Mouse (Mus musculus): ENCODE results near the gene Rergl. TPM values are rescaled to one million over a fixed set of nuclear protein-coding genes. Genes with fewer than 3 reads are reported as not detected.

The Rergl gene
- polyA plus RNA-seq (2012; rRNA removed) = 0.11 and 0.30 TPM in 2 replicates

DNA sequence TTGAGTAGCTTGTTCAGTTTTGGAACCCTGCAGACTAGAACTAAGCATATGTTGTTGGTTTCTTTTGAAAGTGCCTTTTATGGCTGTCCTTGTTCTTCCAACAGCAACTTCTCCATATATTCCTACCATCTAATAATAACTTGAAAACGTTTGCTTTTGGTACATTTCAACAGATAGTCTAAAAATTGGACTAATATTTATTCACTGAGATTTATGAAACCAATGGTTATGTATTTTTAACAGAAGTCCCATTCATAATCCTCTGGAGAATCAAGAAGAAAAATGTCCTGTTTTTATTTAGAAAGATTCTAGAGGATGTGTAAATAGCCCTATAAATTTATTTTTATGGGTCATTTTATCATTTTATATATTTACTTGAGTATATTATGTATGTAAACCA is at the start of gene Rergl:
Rergl (minus strand) TSS at position 101 of the 400 bp plus-strand sequence.
- no peaks in the 10 kb centered on the region for H3K36me3 ChIP-seq (ENCODE audit: control insufficient read depth, insufficient read depth, low read length)
- no peak within 1 kb of the TSS for H3K27ac ChIP-seq (ENCODE audit: control insufficient read depth, insufficient read depth, low read depth, low read length)
- TF ChIP-seq POLR2A (IDR thresholded peaks at IDR 0.05; ENCODE audit: control insufficient read depth, low read depth, low read length) (no peak), CTCF (IDR thresholded peaks at IDR 0.05; ENCODE audit: control insufficient read depth, insufficient read depth, insufficient replicate concordance, low read depth, low read length) (no peak)
- no peaks in the 10 kb centered on the region for H3K4me1 ChIP-seq (ENCODE audit: control insufficient read depth, insufficient read depth, low read length)
- H3K27me3 ChIP-seq (ENCODE audit: control insufficient read depth, insufficient read depth, low read length) = no peaks in the 10 kb centered on the region
- H3K4me3 ChIP-seq (ENCODE audit: control insufficient read depth, low read depth, low read length) = no peak within 1 kb of the TSS

DNA sequence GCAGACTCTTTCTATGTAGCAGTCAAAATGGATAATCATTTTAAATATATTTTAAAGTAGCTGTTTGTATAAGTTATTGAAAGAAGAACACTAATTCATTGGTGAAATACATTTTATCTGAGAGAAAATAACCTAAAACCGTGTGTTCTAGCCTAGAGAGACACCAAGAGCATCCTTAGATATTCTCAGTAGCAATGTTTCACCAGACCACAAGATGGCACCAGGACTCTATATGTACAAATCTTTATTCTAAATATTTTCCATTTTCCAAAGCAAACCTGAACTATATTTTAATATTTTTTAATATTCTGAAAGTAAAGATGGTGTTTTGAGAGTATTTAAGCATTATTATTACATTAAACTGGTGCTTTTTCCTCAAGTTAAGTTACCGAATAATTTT is 36.7 kb upstream of the Rergl start:
- TF ChIP-seq CTCF (IDR thresholded peaks at IDR 0.05; ENCODE audit: control insufficient read depth, insufficient read depth, insufficient replicate concordance, low read depth, low read length) (no peak), POLR2A (IDR thresholded peaks at IDR 0.05; ENCODE audit: control insufficient read depth, low read depth, low read length) (no peak)
- no peak overlapping the region for H3K27ac ChIP-seq (ENCODE audit: control insufficient read depth, insufficient read depth, low read depth, low read length)
- H3K4me3 ChIP-seq (ENCODE audit: control insufficient read depth, low read depth, low read length) = no peak overlapping the region
- no peaks in the 10 kb centered on the region for H3K4me1 ChIP-seq (ENCODE audit: control insufficient read depth, insufficient read depth, low read length)
- no peaks in the 10 kb centered on the region for H3K36me3 ChIP-seq (ENCODE audit: control insufficient read depth, insufficient read depth, low read length)
- H3K27me3 ChIP-seq (ENCODE audit: control insufficient read depth, insufficient read depth, low read length) = no peaks in the 10 kb centered on the region

GRCm38 (mm10) chr6:139525406-139525805 is 23.6 kb upstream of the Rergl start:
- Histone ChIP-seq H3K27me3 (ENCODE audit: control insufficient read depth, insufficient read depth, low read length) (no peaks in the 10 kb centered on the region), H3K36me3 (ENCODE audit: control insufficient read depth, insufficient read depth, low read length) (no peaks in the 10 kb centered on the region), H3K27ac (ENCODE audit: control insufficient read depth, insufficient read depth, low read depth, low read length) (no peak overlapping the region), H3K4me3 (ENCODE audit: control insufficient read depth, low read depth, low read length) (no peak overlapping the region), H3K4me1 (ENCODE audit: control insufficient read depth, insufficient read depth, low read length) (no peaks in the 10 kb centered on the region)
- TF ChIP-seq POLR2A (IDR thresholded peaks at IDR 0.05; ENCODE audit: control insufficient read depth, low read depth, low read length) (no peak), CTCF (IDR thresholded peaks at IDR 0.05; ENCODE audit: control insufficient read depth, insufficient read depth, insufficient replicate concordance, low read depth, low read length) (no peak)

DNA sequence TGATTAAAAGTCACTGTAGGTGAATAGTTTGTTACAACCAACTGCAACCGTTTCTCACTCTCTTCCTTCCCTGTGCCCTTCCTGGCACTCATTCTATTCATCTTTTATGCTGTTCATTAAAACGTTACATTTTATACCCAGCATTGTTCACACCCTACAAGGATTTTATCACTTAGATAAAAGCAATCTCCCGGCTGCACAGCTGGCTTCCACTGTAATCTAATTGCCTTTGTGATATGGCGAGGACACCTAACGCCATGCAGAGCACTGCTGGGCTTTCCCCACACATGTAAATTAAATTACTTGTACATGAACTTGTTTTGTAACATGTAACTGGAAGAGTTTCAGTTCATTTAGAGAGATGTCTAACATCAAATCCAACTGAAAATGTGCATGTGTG is 22.5 kb upstream of the Rergl start:
- Histone ChIP-seq H3K27me3 (ENCODE audit: control insufficient read depth, insufficient read depth, low read length) (no peaks in the 10 kb centered on the region), H3K4me1 (ENCODE audit: control insufficient read depth, insufficient read depth, low read length) (no peaks in the 10 kb centered on the region), H3K27ac (ENCODE audit: control insufficient read depth, insufficient read depth, low read depth, low read length) (no peak overlapping the region), H3K36me3 (ENCODE audit: control insufficient read depth, insufficient read depth, low read length) (no peaks in the 10 kb centered on the region), H3K4me3 (ENCODE audit: control insufficient read depth, low read depth, low read length) (no peak overlapping the region)
- TF ChIP-seq CTCF (IDR thresholded peaks at IDR 0.05; ENCODE audit: control insufficient read depth, insufficient read depth, insufficient replicate concordance, low read depth, low read length) = no peak
- no peak for TF ChIP-seq POLR2A (IDR thresholded peaks at IDR 0.05; ENCODE audit: control insufficient read depth, low read depth, low read length)

GRCm38 (mm10) chr6:139514938-139515510 is 13.2 kb upstream of the Rergl start:
- Histone ChIP-seq H3K36me3 (ENCODE audit: control insufficient read depth, insufficient read depth, low read length) (no peaks in the 10 kb centered on the region), H3K4me3 (ENCODE audit: control insufficient read depth, low read depth, low read length) (no peak overlapping the region), H3K27ac (ENCODE audit: control insufficient read depth, insufficient read depth, low read depth, low read length) (no peak overlapping the region), H3K4me1 (ENCODE audit: control insufficient read depth, insufficient read depth, low read length) (no peaks in the 10 kb centered on the region), H3K27me3 (ENCODE audit: control insufficient read depth, insufficient read depth, low read length) (no peaks in the 10 kb centered on the region)
- TF ChIP-seq CTCF (IDR thresholded peaks at IDR 0.05; ENCODE audit: control insufficient read depth, insufficient read depth, insufficient replicate concordance, low read depth, low read length) (no peak), POLR2A (IDR thresholded peaks at IDR 0.05; ENCODE audit: control insufficient read depth, low read depth, low read length) (no peak)

DNA sequence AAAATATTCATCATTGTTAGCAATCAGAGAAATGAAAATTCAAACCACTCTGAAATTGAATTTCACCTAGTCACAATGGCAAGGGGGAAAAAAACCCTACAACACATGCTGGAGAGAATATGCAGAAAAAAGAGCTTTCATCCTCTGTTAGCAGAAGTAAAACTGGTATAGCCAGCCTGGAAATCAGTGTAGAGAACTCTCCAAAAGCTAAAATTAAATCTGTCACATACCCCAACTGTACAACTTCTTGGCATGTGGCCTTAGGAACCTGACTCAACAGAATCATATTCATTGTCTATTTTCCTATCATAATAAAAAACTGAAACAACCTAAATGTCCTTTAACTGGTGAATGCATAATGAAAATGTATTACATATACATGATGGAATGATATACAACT is 22.0 kb downstream of the Rergl start:
- Histone ChIP-seq H3K27ac (ENCODE audit: control insufficient read depth, insufficient read depth, low read depth, low read length) (no peak overlapping the region), H3K4me1 (ENCODE audit: control insufficient read depth, insufficient read depth, low read length) (no peaks in the 10 kb centered on the region)

DNA sequence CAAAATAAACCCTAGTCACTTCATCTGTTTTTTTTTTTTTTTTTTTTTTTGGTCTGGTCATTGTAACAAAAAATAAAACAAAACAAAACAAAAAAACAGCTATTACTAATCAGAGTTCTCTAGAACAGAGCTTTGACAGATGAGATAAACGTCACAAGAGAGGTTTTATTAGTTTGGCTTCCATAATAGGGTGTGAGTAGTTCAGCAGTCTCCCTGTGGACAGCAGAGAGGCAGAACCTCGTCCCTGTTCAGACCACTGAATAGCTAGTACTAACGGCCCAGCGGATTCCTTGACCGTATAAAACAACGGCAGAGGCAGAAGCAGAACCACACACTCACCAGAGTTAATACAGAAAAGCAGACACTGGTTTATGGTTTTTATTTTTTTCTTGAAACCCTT is 36.8 kb downstream of the Rergl start:
- H3K4me1 ChIP-seq (ENCODE audit: control insufficient read depth, insufficient read depth, low read length) = no peaks in the 10 kb centered on the region
- no peaks in the 10 kb centered on the region for H3K36me3 ChIP-seq (ENCODE audit: control insufficient read depth, insufficient read depth, low read length)
- H3K27ac ChIP-seq (ENCODE audit: control insufficient read depth, insufficient read depth, low read depth, low read length) = no peak overlapping the region
- TF ChIP-seq POLR2A (IDR thresholded peaks at IDR 0.05; ENCODE audit: control insufficient read depth, low read depth, low read length) = no peak
- H3K27me3 ChIP-seq (ENCODE audit: control insufficient read depth, insufficient read depth, low read length) = no peaks in the 10 kb centered on the region
- no peak overlapping the region for H3K4me3 ChIP-seq (ENCODE audit: control insufficient read depth, low read depth, low read length)

More for the DNA sequence above, 22.0 kb downstream of the Rergl start:
- Histone ChIP-seq H3K27me3 (ENCODE audit: control insufficient read depth, insufficient read depth, low read length) (no peaks in the 10 kb centered on the region), H3K36me3 (ENCODE audit: control insufficient read depth, insufficient read depth, low read length) (no peaks in the 10 kb centered on the region), H3K4me3 (ENCODE audit: control insufficient read depth, low read depth, low read length) (no peak overlapping the region)
- no peak for TF ChIP-seq CTCF (IDR thresholded peaks at IDR 0.05; ENCODE audit: control insufficient read depth, insufficient read depth, insufficient replicate concordance, low read depth, low read length)
- no peak for TF ChIP-seq POLR2A (IDR thresholded peaks at IDR 0.05; ENCODE audit: control insufficient read depth, low read depth, low read length)

GRCm38 (mm10) chr6:139464292-139464691 is 37.5 kb downstream of the Rergl start:
- Histone ChIP-seq H3K27ac (ENCODE audit: control insufficient read depth, insufficient read depth, low read depth, low read length) (no peak overlapping the region), H3K4me3 (ENCODE audit: control insufficient read depth, low read depth, low read length) (no peak overlapping the region), H3K4me1 (ENCODE audit: control insufficient read depth, insufficient read depth, low read length) (no peaks in the 10 kb centered on the region), H3K27me3 (ENCODE audit: control insufficient read depth, insufficient read depth, low read length) (no peaks in the 10 kb centered on the region), H3K36me3 (ENCODE audit: control insufficient read depth, insufficient read depth, low read length) (no peaks in the 10 kb centered on the region)
- TF ChIP-seq CTCF (IDR thresholded peaks at IDR 0.05; ENCODE audit: control insufficient read depth, insufficient read depth, insufficient replicate concordance, low read depth, low read length) = no peak
- TF ChIP-seq POLR2A (IDR thresholded peaks at IDR 0.05; ENCODE audit: control insufficient read depth, low read depth, low read length) = no peak
